ENCODE assay signal across 12 mouse cellular contexts in the genomic region with DNA sequence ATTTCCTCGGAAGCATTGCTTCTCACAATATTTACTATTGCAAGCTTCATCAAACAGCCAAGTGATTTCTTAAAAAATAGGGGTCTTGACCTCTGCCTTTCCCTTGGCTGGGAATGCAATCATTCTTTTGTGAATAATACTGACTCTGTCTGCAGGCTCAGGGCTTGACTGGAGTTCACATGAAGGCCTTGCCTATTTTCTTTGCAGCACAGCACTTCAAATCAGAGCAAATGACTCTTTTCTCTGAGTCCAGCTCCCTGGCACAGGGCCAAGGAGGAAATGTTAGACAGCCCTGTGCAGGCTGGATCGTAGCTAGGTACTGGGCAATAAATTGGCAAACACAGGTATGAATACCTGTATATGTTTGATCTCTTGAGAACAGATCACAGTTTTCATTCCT.
DNase-seq lines count a peak whose midpoint lies in the region; ATAC-seq and TF ChIP-seq lines count a peak whose summit lies in the region.
"Had no signal": no experiment of that assay in that cellular context is flagged by ENCODE, and none has a peak within 500 bp of the region (broad histone marks: within the 10 kb centered on the region; RNA-seq: fewer than 3 reads in every experiment).

No protein-coding gene starts in this region.

- no peaks in the 10 kb centered on the region for H3K27me3 ChIP-seq in stomach, postnatal 0 days (ENCODE audit: control insufficient read depth, insufficient read depth, low read length)
- H3K27me3 ChIP-seq in thymus, adult 2 months (ENCODE audit: control insufficient read depth, insufficient read depth, low read length) = no peaks in the 10 kb centered on the region
- H3K27me3 ChIP-seq: embryonic facial prominence, embryonic 13.5 days had no signal

- no peak for TF ChIP-seq POLR2A in thymus, adult 2 months (IDR thresholded peaks at IDR 0.05; ENCODE audit: control insufficient read depth, extremely low read depth, insufficient read depth, low read length, poor library complexity)

- H3K4me1 ChIP-seq in stomach, postnatal 0 days (replicated peaks; ENCODE audit: control insufficient read depth, insufficient read depth) = no peaks in the 10 kb centered on the region
- no peaks in the 10 kb centered on the region for H3K4me1 ChIP-seq in thymus, adult 2 months (replicated peaks; ENCODE audit: control insufficient read depth, insufficient read depth, low read length)
- H3K4me1 ChIP-seq: embryonic facial prominence, embryonic 13.5 days had no signal

- peak; percentile 76 for ATAC-seq in stomach, postnatal 0 days (ENCODE audit: low FRiP score, low TSS enrichment)

- H3K9ac ChIP-seq in stomach, postnatal 0 days (ENCODE audit: low read length) = no peak overlapping the region
- H3K9ac ChIP-seq: embryonic facial prominence, embryonic 13.5 days had no signal

- 17% methylated on average over 2 of the region's 2 CpGs for WGBS in stomach, postnatal 0 days
- 83% methylated on average over 2 of the region's 2 CpGs for WGBS in thymus, adult 2 months

- H3K27ac ChIP-seq in stomach, postnatal 0 days (replicated peaks) = no peak overlapping the region
- no peak overlapping the region for H3K27ac ChIP-seq in thymus, adult 2 months (ENCODE audit: control insufficient read depth, insufficient read depth, low read length)
- H3K27ac ChIP-seq: embryonic facial prominence, embryonic 13.5 days had no signal

- H3K4me3 ChIP-seq in stomach, postnatal 0 days (ENCODE audit: low read depth, low read length) = no peak overlapping the region
- H3K4me3 ChIP-seq in thymus, adult 2 months (ENCODE audit: control insufficient read depth, insufficient read depth, low read length) = no peak overlapping the region
- H3K4me3 ChIP-seq: embryonic facial prominence, embryonic 13.5 days had no signal

- TF ChIP-seq CTCF in stomach, postnatal 0 days (IDR thresholded peaks at IDR 0.05; ENCODE audit: low read depth) = no peak
- no peak for TF ChIP-seq CTCF in thymus, adult 2 months (IDR thresholded peaks at IDR 0.05; ENCODE audit: borderline replicate concordance, control insufficient read depth, extremely low read depth, insufficient read depth, low read length, poor library complexity)

- no peak for TF ChIP-seq EP300 in stomach, postnatal 0 days (optimal IDR thresholded peaks at IDR 0.05)

- H3K9me3 ChIP-seq in stomach, postnatal 0 days (ENCODE audit: control insufficient read depth, low read length) = no peaks in the 10 kb centered on the region
- H3K9me3 ChIP-seq: embryonic facial prominence, embryonic 13.5 days had no signal

- no peak overlapping the region for H3K4me2 ChIP-seq in stomach, postnatal 0 days (replicated peaks; ENCODE audit: low read depth)
- H3K4me2 ChIP-seq: embryonic facial prominence, embryonic 13.5 days had no signal

- H3K36me3 ChIP-seq in stomach, postnatal 0 days (ENCODE audit: control insufficient read depth, insufficient read depth, low read length) = no peaks in the 10 kb centered on the region
- no peaks in the 10 kb centered on the region for H3K36me3 ChIP-seq in thymus, adult 2 months (ENCODE audit: control insufficient read depth, insufficient read depth, low read length)
- H3K36me3 ChIP-seq: embryonic facial prominence, embryonic 13.5 days had no signal

- DNase-seq in adrenal gland, postnatal 25 days = peak; percentile 3
- no peak for DNase-seq in adrenal gland, adult 8-10 months
- DNase-seq in ovary, adult 18-20 months (ENCODE audit: low spot score) = peak; percentile 1
- DNase-seq in ovary, postnatal 14 days (ENCODE audit: low spot score) = no peak
- DNase-seq in kidney, postnatal 4 days = peak; percentile 50 to 60
- peak; percentile 58 for DNase-seq in stomach, postnatal 0 days (ENCODE audit: low spot score)
- DNase-seq in thymus, postnatal 10 days (ENCODE audit: low spot score in 2 of 2) = no peak
- DNase-seq in thymus, adult 2 months = no peak
- DNase-seq: heart, adult 18-20 months; retina, postnatal 1 day; thymus, postnatal 36 days had no signal

Comparison
In these comparisons a context has a peak if more than half of its experiments do, and no peak if none do; other contexts are left out.
1. DNase-seq: peak in adrenal gland, postnatal 25 days (single experiment), ovary, adult 18-20 months (single experiment), kidney, postnatal 4 days (2 of 2) and stomach, postnatal 0 days (single experiment); none in adrenal gland, adult 8-10 months (single experiment), ovary, postnatal 14 days (single experiment), thymus, postnatal 10 days (0 of 2) and thymus, adult 2 months (single experiment).